Mouse (Mus musculus): ENCODE results near the gene Il17rc. TPM values are rescaled to one million over a fixed set of nuclear protein-coding genes. Genes with fewer than 3 reads are reported as not detected.

Il17rc gene
- polyA plus RNA-seq, 1 experiment, result not detected

DNA sequence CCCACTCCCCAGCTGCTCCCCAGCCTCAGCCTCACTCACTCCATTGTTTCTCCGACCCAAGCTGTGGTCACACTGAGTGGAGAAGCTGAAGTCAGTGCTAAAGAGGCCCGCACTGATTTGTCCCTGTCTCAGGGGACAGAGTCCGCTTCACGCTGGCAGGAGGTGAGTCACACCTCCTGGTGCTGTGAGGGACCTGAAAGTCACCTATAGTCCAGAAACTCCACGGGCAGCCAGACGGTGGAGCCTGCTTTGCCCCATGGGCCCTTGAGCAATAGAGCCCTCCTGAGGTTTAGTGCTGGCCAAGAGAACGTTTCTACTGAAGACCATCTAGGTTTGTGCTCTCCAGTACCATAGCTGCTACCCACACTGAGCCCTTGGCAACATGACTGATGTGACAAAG is 36.5 kb upstream of the Il17rc start:
- TF ChIP-seq CTCF (IDR thresholded peaks at IDR 0.05; ENCODE audit: low read depth, low read length) (no peak), POLR2A (IDR thresholded peaks at IDR 0.05; ENCODE audit: borderline replicate concordance, low read depth, low read length) (no peak)
- Histone ChIP-seq H3K27ac (ENCODE audit: insufficient read depth, low read depth, low read length) (no peak overlapping the region), H3K4me1 (ENCODE audit: control insufficient read depth, insufficient read depth, low read length) (0 out of 2 replicates have a peak, but pooled peaks cover 2% of the 10 kb centered on the region), H3K4me3 (ENCODE audit: insufficient read depth, low read length) (no peak overlapping the region)

DNA sequence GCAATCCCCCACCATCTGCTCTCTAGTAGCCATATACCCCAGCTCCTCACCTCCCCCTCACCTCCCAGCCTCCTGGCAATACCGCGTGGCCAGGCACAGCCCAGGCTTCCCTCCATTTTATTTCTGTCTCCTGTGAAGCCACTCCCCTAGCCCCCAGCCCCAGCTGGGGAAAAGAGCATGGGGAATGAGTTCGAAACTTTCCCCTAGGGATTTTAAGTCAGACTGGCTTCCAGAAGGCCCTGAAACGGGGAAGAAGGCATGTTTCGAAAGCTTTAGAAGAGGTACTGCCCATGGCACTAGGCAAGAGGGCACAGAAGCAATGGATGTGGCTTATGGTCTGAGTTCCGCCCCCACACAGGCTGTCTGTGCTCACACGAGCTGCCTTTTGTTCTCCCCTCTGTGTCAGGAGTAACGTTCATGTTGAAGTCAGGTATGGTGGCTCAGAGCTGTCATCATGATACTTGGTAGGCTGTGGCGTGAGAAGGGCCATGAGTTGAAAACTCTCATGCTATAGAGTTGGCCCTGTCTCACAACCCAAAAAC is 35.5 kb upstream of the Il17rc start, which contains the start of gene Cidec:
TSS of gene Cidec (minus strand) at position 97 of the 542 bp plus-strand sequence.
- TF ChIP-seq POLR2A (IDR thresholded peaks at IDR 0.05; ENCODE audit: borderline replicate concordance, low read depth, low read length), result no peak
- no peak for TF ChIP-seq CTCF (IDR thresholded peaks at IDR 0.05; ENCODE audit: low read depth, low read length)
- H3K4me1 ChIP-seq (ENCODE audit: control insufficient read depth, insufficient read depth, low read length), result 0 out of 2 replicates have a peak, but pooled peaks cover 2% of the 10 kb centered on the region
- no peak within 1 kb of the TSS for H3K27ac ChIP-seq (ENCODE audit: insufficient read depth, low read depth, low read length)
- no peak within 1 kb of the TSS for H3K4me3 ChIP-seq (ENCODE audit: insufficient read depth, low read length)

DNA sequence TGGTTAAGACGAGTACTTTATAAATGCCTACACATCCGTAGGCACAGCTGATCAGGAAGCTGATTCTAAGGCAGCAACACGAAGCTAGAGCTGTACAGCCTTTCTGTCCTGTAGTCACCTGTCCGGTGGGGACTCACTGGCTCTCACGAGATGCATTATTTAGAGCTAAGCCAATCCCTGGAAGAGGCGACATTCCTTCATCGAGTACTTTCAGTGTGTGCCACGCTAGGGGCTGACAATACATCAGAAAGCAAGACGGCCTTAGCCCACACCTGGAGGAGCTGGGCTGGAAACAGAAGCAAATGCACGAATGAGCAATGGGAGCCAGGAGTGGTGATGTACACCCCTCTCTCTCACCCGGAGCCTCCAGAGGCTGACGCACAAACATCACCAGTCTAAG is 34.1 kb upstream of the Il17rc start:
- H3K4me1 ChIP-seq (ENCODE audit: control insufficient read depth, insufficient read depth, low read length), result peaks cover 5% of the 10 kb centered on the region; the same call in 1 of the 2 replicates
- no peak overlapping the region for H3K4me3 ChIP-seq (ENCODE audit: insufficient read depth, low read length)
- no peak for TF ChIP-seq CTCF (IDR thresholded peaks at IDR 0.05; ENCODE audit: low read depth, low read length)
- TF ChIP-seq POLR2A (IDR thresholded peaks at IDR 0.05; ENCODE audit: borderline replicate concordance, low read depth, low read length), result no peak
- H3K27ac ChIP-seq (ENCODE audit: insufficient read depth, low read depth, low read length), result no peak overlapping the region

DNA sequence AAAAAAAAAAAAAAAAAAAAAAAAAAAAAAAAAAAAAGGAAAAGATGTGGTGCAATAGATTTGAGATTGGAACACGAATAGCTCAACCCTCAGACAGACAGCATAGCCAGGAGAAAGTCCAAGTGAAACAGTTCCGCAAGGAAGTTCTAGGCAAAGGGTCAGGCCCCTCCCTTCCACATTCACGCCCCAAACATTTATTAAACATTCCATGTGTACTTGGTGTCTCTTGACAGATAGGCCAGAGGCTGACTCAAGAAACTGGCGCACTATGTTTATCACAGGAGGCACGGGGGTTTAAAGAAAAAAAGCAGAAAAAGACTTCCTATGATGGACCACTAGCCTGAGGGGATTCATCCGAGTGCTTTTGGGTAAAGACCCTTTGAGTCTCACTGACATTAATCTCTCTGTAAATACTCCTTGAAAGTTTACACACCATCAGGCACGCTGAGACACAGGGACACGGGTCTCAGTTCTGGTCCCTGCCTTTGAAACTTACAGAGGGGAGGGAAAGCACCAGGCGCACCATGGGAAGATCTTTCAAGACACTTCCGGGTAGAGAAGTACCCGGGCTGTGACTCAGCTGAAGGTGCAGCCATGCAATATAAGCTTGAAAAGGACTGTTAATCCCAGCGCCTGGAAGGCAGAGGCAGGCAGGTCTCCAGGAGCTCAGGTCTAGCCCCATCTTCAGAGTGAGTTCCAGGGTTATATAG is 32.4 kb upstream of the Il17rc start:
- H3K4me3 ChIP-seq (ENCODE audit: insufficient read depth, low read length), result no peak overlapping the region
- H3K4me1 ChIP-seq (ENCODE audit: control insufficient read depth, insufficient read depth, low read length), result peaks cover 12% of the 10 kb centered on the region
- TF ChIP-seq CTCF (IDR thresholded peaks at IDR 0.05; ENCODE audit: low read depth, low read length), result no peak
- no peak for TF ChIP-seq POLR2A (IDR thresholded peaks at IDR 0.05; ENCODE audit: borderline replicate concordance, low read depth, low read length)
- H3K27ac ChIP-seq (ENCODE audit: insufficient read depth, low read depth, low read length), result no peak overlapping the region

DNA sequence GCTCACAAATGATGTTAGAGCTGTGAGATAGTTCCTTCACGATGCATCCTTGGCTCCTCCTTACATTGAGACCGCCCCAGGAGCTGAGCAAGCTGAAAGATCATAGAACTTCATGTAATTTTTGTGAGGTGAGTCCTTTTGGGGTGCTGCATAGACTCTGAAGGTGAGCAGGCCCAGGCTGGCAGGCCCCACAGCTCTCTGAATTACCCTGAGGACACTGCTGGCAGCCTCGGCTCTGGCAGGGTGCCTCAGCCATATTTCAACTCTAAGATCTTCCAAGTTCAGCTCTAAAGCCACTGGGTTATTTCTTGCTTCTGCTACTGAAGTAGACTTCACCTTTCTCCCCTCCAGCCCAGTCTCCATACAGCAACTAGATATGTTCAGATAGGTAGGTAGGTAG is 30.5 kb upstream of the Il17rc start:
- Histone ChIP-seq H3K4me3 (ENCODE audit: insufficient read depth, low read length) (no peak overlapping the region), H3K4me1 (ENCODE audit: control insufficient read depth, insufficient read depth, low read length) (peaks cover 12% of the 10 kb centered on the region), H3K27ac (ENCODE audit: insufficient read depth, low read depth, low read length) (no peak overlapping the region)
- TF ChIP-seq CTCF (IDR thresholded peaks at IDR 0.05; ENCODE audit: low read depth, low read length), result no peak

DNA sequence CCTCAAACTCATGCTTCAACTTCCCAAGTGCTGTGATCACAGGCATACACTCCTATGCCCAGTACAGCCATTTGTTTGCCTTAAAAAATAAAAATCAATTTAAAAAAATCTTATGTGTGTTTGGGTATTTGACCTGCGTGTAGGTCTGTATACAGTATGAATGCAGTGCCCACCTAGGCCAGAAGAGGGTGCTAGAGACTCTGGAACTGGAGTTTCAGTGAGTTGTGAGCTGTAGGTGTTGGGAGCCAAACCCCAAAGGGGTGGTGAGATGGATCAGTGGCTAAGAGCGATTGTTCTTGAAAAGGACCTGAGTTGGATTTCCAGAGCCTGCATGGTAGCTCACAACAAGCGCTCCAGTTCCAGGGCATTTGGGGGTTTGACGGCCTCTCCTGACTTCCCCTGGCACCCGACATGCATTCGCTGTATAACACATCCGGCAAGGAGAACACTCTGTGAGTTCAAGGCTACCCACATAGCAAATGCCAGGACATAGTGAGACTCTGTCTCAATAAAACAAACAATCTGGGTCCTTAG is 30.0 kb upstream of the Il17rc start:
- no peak overlapping the region for H3K4me3 ChIP-seq (ENCODE audit: insufficient read depth, low read length)
- H3K4me1 ChIP-seq (ENCODE audit: control insufficient read depth, insufficient read depth, low read length), result peaks cover 10% of the 10 kb centered on the region
- H3K27ac ChIP-seq (ENCODE audit: insufficient read depth, low read depth, low read length), result no peak overlapping the region
- TF ChIP-seq CTCF (IDR thresholded peaks at IDR 0.05; ENCODE audit: low read depth, low read length) (peak; percentile 49), POLR2A (IDR thresholded peaks at IDR 0.05; ENCODE audit: borderline replicate concordance, low read depth, low read length) (no peak)

DNA sequence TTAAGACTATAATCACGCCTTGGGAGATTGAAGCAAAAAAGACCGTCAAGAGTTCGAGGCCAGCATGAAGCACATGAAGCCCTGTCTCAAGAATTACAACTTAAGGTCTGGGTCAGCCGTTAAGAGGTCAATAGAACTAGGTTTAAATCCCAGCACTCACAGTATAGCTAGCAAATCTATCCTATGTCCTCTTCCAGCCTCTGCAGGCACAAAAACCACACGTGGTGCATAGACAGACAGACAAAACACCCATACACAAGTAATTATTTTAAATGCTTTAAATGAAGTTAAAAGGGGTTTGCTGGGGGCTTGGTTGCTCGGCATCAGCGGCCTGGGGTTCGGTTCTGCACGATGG is 29.2 kb upstream of the Il17rc start:
- peak overlapping the region; percentile 22; the same call in 1 of the 2 replicates for H3K4me3 ChIP-seq (ENCODE audit: insufficient read depth, low read length)

DNA sequence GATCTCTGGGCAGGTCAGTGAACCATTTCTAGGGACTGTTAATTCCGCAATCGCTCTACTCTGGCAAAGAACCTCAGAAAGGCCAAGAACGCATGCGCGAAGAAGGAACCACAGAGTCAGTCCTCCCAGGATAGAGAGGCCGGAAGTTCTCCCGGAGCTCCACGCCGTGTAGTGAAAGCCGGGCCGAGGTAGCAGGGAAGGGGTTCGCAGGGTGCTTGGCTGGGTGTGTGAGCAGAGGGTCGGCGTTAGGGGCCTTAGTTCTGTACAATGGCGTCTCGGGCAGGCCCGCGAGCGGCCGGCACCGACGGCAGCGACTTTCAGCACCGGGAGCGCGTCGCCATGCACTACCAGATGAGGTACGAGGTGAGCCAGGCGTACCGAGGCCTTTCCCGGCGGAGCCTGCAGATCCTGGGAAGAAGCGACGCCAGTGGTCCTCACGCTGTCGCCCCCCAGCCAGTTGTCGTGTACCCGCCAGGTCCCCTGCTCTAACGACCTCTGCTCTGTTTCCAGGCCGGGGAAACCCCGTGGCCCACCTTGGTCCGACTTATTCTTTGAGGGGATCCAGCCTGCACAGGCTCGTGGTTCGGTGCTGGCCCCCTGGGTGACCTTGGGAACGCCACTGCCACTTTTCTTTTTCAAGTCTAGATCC is 28.7 kb upstream of the Il17rc start, which contains the start of gene Jagn1:
TSS of gene Jagn1 (plus strand) at position 128 of the 649 bp plus-strand sequence.
- 0 out of 2 replicates have a peak, but pooled peaks have one; percentile 55 for TF ChIP-seq POLR2A (IDR thresholded peaks at IDR 0.05; ENCODE audit: borderline replicate concordance, low read depth, low read length)
- TF ChIP-seq CTCF (IDR thresholded peaks at IDR 0.05; ENCODE audit: low read depth, low read length), result no peak
- H3K4me1 ChIP-seq (ENCODE audit: control insufficient read depth, insufficient read depth, low read length), result peaks cover 10% of the 10 kb centered on the region
- peak within 1 kb of the TSS; percentile 63 for H3K4me3 ChIP-seq (ENCODE audit: insufficient read depth, low read length)
- H3K27ac ChIP-seq (ENCODE audit: insufficient read depth, low read depth, low read length), result no peak within 1 kb of the TSS

More for the DNA sequence above, 29.2 kb upstream of the Il17rc start:
- no peak for TF ChIP-seq POLR2A (IDR thresholded peaks at IDR 0.05; ENCODE audit: borderline replicate concordance, low read depth, low read length)
- TF ChIP-seq CTCF (IDR thresholded peaks at IDR 0.05; ENCODE audit: low read depth, low read length), result no peak
- Histone ChIP-seq H3K4me1 (ENCODE audit: control insufficient read depth, insufficient read depth, low read length) (peaks cover 10% of the 10 kb centered on the region), H3K27ac (ENCODE audit: insufficient read depth, low read depth, low read length) (no peak overlapping the region)

DNA sequence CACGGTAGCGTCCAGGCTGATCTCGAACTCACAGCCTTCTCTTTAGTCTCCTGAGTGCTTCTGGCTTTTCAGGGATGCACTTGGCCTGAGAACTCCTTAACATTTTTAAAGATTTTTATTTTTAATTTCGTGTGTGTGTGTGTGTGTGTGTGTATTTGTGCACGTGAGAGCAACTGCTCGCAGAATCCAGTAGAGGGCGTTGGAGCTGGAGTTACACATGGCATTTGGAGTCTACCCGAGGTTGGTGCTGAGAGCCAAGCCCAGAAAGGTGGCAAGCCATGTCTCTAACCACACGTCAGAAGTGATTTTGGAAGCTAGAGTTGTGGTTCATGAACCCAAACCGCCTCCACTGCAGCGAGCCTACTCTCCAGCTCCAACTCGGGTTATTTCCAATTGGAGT is 28.1 kb upstream of the Il17rc start:
- Histone ChIP-seq H3K4me3 (ENCODE audit: insufficient read depth, low read length) (peak overlapping the region; percentile 63), H3K27ac (ENCODE audit: insufficient read depth, low read depth, low read length) (no peak overlapping the region), H3K4me1 (ENCODE audit: control insufficient read depth, insufficient read depth, low read length) (peaks cover 10% of the 10 kb centered on the region)
- TF ChIP-seq POLR2A (IDR thresholded peaks at IDR 0.05; ENCODE audit: borderline replicate concordance, low read depth, low read length), result no peak
- TF ChIP-seq CTCF (IDR thresholded peaks at IDR 0.05; ENCODE audit: low read depth, low read length), result peak; percentile 47; the same call in 1 of the 2 replicates

All from bone marrow macrophage, adult 2 months (primary cell).